Mouse (Mus musculus): ENCODE measurements around the gene Hsd17b10. TPM values are rescaled to one million over a fixed set of nuclear protein-coding genes. Genes with fewer than 3 reads are reported as not detected.
A peak's percentile ranks its signal among the peaks of the same experiment; 100 is the strongest.

Hsd17b10 gene
- polyA plus RNA-seq, 1 experiment from 2014 or later: 119 TPM

GRCm38 (mm10) chrX:152016151-152017145, 14.8 kb downstream of the Hsd17b10 start, which contains the start of the genes Ribc1 and Smc1a:
Gene Ribc1 (minus strand): TSS chrX:152016295.
Gene Smc1a (plus strand): TSS chrX:152016428.
- H3K4me2 ChIP-seq (replicated peaks; ENCODE audit: low read depth, low read length): peak within 1 kb of the TSS; percentile 52
- peak within 1 kb of the TSS; percentile 53 for H3K4me3 ChIP-seq (ENCODE audit: low read depth, low read length)
- H3K27me3 ChIP-seq (replicated peaks; ENCODE audit: insufficient read depth, low read length): no peaks in the 10 kb centered on the region
- DNase-seq (ENCODE audit: low spot score) (peak; percentile 97), ATAC-seq (peak; percentile 98)
- peak within 1 kb of the TSS; percentile 66 for H3K9ac ChIP-seq (replicated peaks; ENCODE audit: low read depth)
- TF ChIP-seq EP300 (IDR thresholded peaks at IDR 0.05) (peak; percentile 5; the same call in 1 of the 2 replicates), CTCF (IDR thresholded peaks at IDR 0.05) (no peak)
- 15% methylated on average over 64 of the region's 64 CpGs for WGBS
- H3K27ac ChIP-seq (ENCODE audit: low read length): peak within 1 kb of the TSS; percentile 92
- H3K9me3 ChIP-seq (ENCODE audit: low read length): no peaks in the 10 kb centered on the region
- H3K4me1 ChIP-seq (ENCODE audit: insufficient read depth, low read depth, low read length): no peaks in the 10 kb centered on the region
- no peaks in the 10 kb centered on the region for H3K36me3 ChIP-seq (ENCODE audit: insufficient read depth, low read length)

DNA sequence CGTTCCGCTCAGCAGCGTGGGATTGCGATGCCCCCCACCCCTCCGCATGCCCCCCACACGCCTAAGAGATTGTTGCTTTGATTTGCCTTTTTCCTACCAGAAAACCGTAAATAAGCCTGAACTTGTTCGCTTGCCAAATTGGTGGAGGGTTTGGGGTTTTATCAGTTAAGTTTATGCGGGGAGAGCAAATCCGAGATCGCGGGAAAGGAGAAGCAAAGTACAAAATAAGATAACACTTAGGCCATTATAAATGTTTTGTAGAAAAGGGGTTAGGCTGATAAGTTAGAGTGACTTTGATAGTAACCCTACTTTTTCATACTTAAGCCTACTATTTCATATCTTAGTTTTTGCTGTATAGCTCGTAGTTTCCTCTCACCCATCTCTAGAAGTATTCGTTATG, 15.5 kb downstream of the Hsd17b10 start:
- TF ChIP-seq EP300 (IDR thresholded peaks at IDR 0.05) (no peak), CTCF (IDR thresholded peaks at IDR 0.05) (no peak)
- H3K4me1 ChIP-seq (ENCODE audit: insufficient read depth, low read depth, low read length): no peaks in the 10 kb centered on the region
- DNase-seq (ENCODE audit: low spot score): no peak
- H3K27me3 ChIP-seq (replicated peaks; ENCODE audit: insufficient read depth, low read length): no peaks in the 10 kb centered on the region
- 18% methylated on average over 14 of the region's 14 CpGs for WGBS
- H3K9ac ChIP-seq (replicated peaks; ENCODE audit: low read depth): peak overlapping the region; percentile 66; the same call in 1 of the 2 replicates
- ATAC-seq: no peak
- peak overlapping the region; percentile 52 for H3K4me2 ChIP-seq (replicated peaks; ENCODE audit: low read depth, low read length)
- H3K9me3 ChIP-seq (ENCODE audit: low read length): no peaks in the 10 kb centered on the region
- peak overlapping the region; percentile 53 for H3K4me3 ChIP-seq (ENCODE audit: low read depth, low read length)
- 0 out of 2 replicates have a peak overlapping the region, but pooled peaks have one; percentile 92 for H3K27ac ChIP-seq (ENCODE audit: low read length)
- no peaks in the 10 kb centered on the region for H3K36me3 ChIP-seq (ENCODE audit: insufficient read depth, low read length)

DNA sequence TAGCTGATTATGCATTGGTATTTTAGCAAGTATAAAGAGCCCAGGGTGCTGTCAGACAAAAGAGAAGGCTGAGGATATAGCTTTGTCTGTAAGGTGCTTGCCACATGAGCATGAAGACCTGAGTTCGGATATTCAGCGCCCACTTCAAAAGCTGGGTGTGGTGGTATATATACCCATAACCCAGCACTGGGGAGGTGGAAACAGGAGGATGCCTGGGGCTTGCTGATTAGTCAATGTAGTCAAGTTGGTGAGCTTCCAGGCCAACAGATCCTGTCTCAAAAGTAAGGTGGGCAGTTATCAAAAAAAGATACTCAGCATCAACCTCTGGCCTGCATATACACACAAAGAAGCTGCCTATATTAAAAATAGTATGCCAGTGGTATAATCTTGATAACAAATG, 17.6 kb downstream of the Hsd17b10 start:
- H3K27me3 ChIP-seq (replicated peaks; ENCODE audit: insufficient read depth, low read length): no peaks in the 10 kb centered on the region
- H3K4me3 ChIP-seq (ENCODE audit: low read depth, low read length): no peak overlapping the region
- 75% methylated on average over 2 of the region's 2 CpGs for WGBS
- no peak for DNase-seq (ENCODE audit: low spot score)
- H3K4me1 ChIP-seq (ENCODE audit: insufficient read depth, low read depth, low read length): no peaks in the 10 kb centered on the region
- no peak overlapping the region for H3K27ac ChIP-seq (ENCODE audit: low read length)
- ATAC-seq: no peak
- H3K4me2 ChIP-seq (replicated peaks; ENCODE audit: low read depth, low read length): no peak overlapping the region
- H3K9me3 ChIP-seq (ENCODE audit: low read length): no peaks in the 10 kb centered on the region
- TF ChIP-seq CTCF (IDR thresholded peaks at IDR 0.05) (no peak), EP300 (IDR thresholded peaks at IDR 0.05) (no peak)
- no peaks in the 10 kb centered on the region for H3K36me3 ChIP-seq (ENCODE audit: insufficient read depth, low read length)
- no peak overlapping the region for H3K9ac ChIP-seq (replicated peaks; ENCODE audit: low read depth)

GRCm38 (mm10) chrX:152039865-152040264, 38.2 kb downstream of the Hsd17b10 start:
- no peaks in the 10 kb centered on the region for H3K9me3 ChIP-seq (ENCODE audit: low read length)
- H3K4me1 ChIP-seq (ENCODE audit: insufficient read depth, low read depth, low read length): no peaks in the 10 kb centered on the region
- no peak overlapping the region for H3K9ac ChIP-seq (replicated peaks; ENCODE audit: low read depth)
- DNase-seq (ENCODE audit: low spot score): no peak
- ATAC-seq: no peak
- H3K4me3 ChIP-seq (ENCODE audit: low read depth, low read length): no peak overlapping the region
- no peak overlapping the region for H3K27ac ChIP-seq (ENCODE audit: low read length)
- no peaks in the 10 kb centered on the region; the same call in 1 of the 2 replicates for H3K36me3 ChIP-seq (ENCODE audit: insufficient read depth, low read length)
- H3K27me3 ChIP-seq (replicated peaks; ENCODE audit: insufficient read depth, low read length): no peaks in the 10 kb centered on the region
- H3K4me2 ChIP-seq (replicated peaks; ENCODE audit: low read depth, low read length): no peak overlapping the region
- TF ChIP-seq CTCF (IDR thresholded peaks at IDR 0.05) (no peak), EP300 (IDR thresholded peaks at IDR 0.05) (no peak)

DNA sequence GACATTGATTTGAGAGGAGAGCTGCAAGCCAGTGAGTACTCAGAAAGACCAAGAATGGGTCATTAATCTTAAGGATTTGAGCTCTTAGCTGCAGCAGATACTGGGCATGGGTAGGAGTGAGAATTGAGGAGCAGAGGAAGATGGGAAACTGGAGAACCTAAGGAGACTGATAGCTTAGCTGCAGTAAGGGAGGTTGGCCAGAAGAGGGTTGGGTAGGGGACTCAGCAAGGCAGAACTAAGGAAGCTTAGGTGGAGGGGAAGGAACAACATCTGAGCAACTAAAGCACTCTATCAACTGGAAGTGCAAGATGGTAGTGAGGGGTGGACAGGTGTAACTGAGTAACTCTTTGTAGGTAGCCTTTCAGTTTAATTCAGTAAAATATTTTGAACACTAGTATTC, 45.6 kb downstream of the Hsd17b10 start:
- DNase-seq (ENCODE audit: low spot score) (no peak), ATAC-seq (no peak)
- Histone ChIP-seq H3K4me2 (replicated peaks; ENCODE audit: low read depth, low read length) (no peak overlapping the region), H3K27ac (ENCODE audit: low read length) (no peak overlapping the region), H3K9ac (replicated peaks; ENCODE audit: low read depth) (no peak overlapping the region), H3K36me3 (ENCODE audit: insufficient read depth, low read length) (no peaks in the 10 kb centered on the region; the same call in 1 of the 2 replicates), H3K9me3 (ENCODE audit: low read length) (no peaks in the 10 kb centered on the region), H3K4me1 (ENCODE audit: insufficient read depth, low read depth, low read length) (no peaks in the 10 kb centered on the region), H3K27me3 (replicated peaks; ENCODE audit: insufficient read depth, low read length) (no peaks in the 10 kb centered on the region), H3K4me3 (ENCODE audit: low read depth, low read length) (no peak overlapping the region)
- TF ChIP-seq EP300 (IDR thresholded peaks at IDR 0.05) (no peak), CTCF (IDR thresholded peaks at IDR 0.05) (0 out of 2 replicates have a peak, but pooled peaks have one; percentile 13)

DNA sequence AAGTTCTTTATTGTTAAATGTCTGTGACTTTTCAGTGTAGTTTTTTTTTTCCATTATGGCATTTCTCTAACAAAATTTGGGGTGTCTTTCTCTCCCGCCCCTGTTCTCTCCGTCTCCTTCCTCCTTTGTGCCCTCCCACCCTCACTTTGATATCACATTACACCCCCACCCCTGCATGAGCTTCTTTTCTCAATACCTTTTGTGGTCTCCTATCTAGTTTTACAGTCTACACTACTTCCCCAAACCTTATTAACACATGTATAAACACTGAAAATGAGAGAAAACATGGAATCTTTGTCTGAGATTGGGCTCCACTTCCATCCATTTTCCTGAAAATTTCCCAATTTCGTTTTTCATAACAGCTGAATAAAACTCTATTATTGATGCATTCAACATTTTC, 50.9 kb downstream of the Hsd17b10 start:
- H3K4me3 ChIP-seq (ENCODE audit: low read depth, low read length): no peak overlapping the region
- WGBS: 59% methylated on average over 3 of the region's 3 CpGs
- no peaks in the 10 kb centered on the region for H3K4me1 ChIP-seq (ENCODE audit: insufficient read depth, low read depth, low read length)
- ATAC-seq (no peak), DNase-seq (ENCODE audit: low spot score) (no peak)
- H3K4me2 ChIP-seq (replicated peaks; ENCODE audit: low read depth, low read length): no peak overlapping the region
- no peaks in the 10 kb centered on the region for H3K27me3 ChIP-seq (replicated peaks; ENCODE audit: insufficient read depth, low read length)
- H3K9me3 ChIP-seq (ENCODE audit: low read length): no peaks in the 10 kb centered on the region
- TF ChIP-seq CTCF (IDR thresholded peaks at IDR 0.05): no peak
- no peak for TF ChIP-seq EP300 (IDR thresholded peaks at IDR 0.05)
- H3K9ac ChIP-seq (replicated peaks; ENCODE audit: low read depth): no peak overlapping the region
- no peaks in the 10 kb centered on the region for H3K36me3 ChIP-seq (ENCODE audit: insufficient read depth, low read length)
- H3K27ac ChIP-seq (ENCODE audit: low read length): no peak overlapping the region

Other genes starting within 250 kb of the Hsd17b10 start
- gene Huwe1, start 201.0 kb upstream of the Hsd17b10 start, polyA plus RNA-seq (2015; fragmentation: Nextera tagmentation; extraction: Ambion mirVana): 16.4 and 20.4 TPM in 2 replicates
- gene Ribc1, start 14.4 kb downstream of the Hsd17b10 start, polyA plus RNA-seq (2015; fragmentation: Nextera tagmentation; extraction: Ambion mirVana): 3.2 and 5.2 TPM in 2 replicates
- gene Smc1a, start 14.6 kb downstream of the Hsd17b10 start, polyA plus RNA-seq (2015; fragmentation: Nextera tagmentation; extraction: Ambion mirVana): 44.5 and 49.3 TPM in 2 replicates
- 4.0 and 4.3 TPM in 2 replicates for gene Iqsec2, start 142.4 kb downstream of the Hsd17b10 start, polyA plus RNA-seq (2015; fragmentation: Nextera tagmentation; extraction: Ambion mirVana)
- 17.0 and 17.8 TPM in 2 replicates for gene Kdm5c, start 231.2 kb downstream of the Hsd17b10 start, polyA plus RNA-seq (2015; fragmentation: Nextera tagmentation; extraction: Ambion mirVana)